Mouse (Mus musculus): Measurements from ENCODE around the gene Olfr102. TPM values are rescaled to one million over a fixed set of nuclear protein-coding genes. Genes with fewer than 3 reads are reported as not detected.

The Olfr102 gene
- not detected for polyA plus RNA-seq (2021)

GRCm38 (mm10) chr17:37316954-37317353 is at the start of gene Olfr102:
Gene Olfr102 (minus strand): TSS chr17:37317054.
- TF ChIP-seq CTCF (IDR thresholded peaks at IDR 0.05): no peak
- ATAC-seq (no peak), DNase-seq (ENCODE audit: low read depth, low spot score) (no peak)
- in situ Hi-C loops (cut with MboI; ENCODE audit: low pct_unique_long_range_greater_than_20kb): no loop called here
- no peaks in the 10 kb centered on the region for H3K27me3 ChIP-seq
- POLR2A ChIA-PET: no interaction called here
- CTCF ChIA-PET: no interaction called here

- in situ Hi-C loops (cut with MboI; ENCODE audit: low pct_unique_long_range_greater_than_20kb): no loop called here
- peaks cover 5% of the 10 kb centered on the region for H3K27me3 ChIP-seq
- TF ChIP-seq CTCF (IDR thresholded peaks at IDR 0.05): no peak
- ChIA-PET POLR2A (no interaction called here), CTCF (no interaction called here)
- ATAC-seq: no peak
- DNase-seq (ENCODE audit: low read depth, low spot score): no peak
Measured at GRCm38 (mm10) chr17:37359282-37359681, 42.4 kb upstream of the Olfr102 start, which contains the start of gene Olfr104-ps. Gene Olfr104-ps (plus strand): TSS chr17:37359582.

GRCm38 (mm10) chr17:37339598-37339997 is 22.7 kb upstream of the Olfr102 start, which contains the start of gene Olfr103:
Gene Olfr103 (minus strand): TSS chr17:37339698.
- no peaks in the 10 kb centered on the region for H3K27me3 ChIP-seq
- CTCF ChIA-PET: no interaction called here
- DNase-seq (ENCODE audit: low read depth, low spot score) (no peak), ATAC-seq (no peak)
- POLR2A ChIA-PET: no interaction called here
- TF ChIP-seq CTCF (IDR thresholded peaks at IDR 0.05): no peak
- in situ Hi-C loops (cut with MboI; ENCODE audit: low pct_unique_long_range_greater_than_20kb): no loop called here

GRCm38 (mm10) chr17:37310146-37310699 is 6.6 kb downstream of the Olfr102 start:
- ATAC-seq: no peak
- no peak for DNase-seq (ENCODE audit: low read depth, low spot score)
- no peak for TF ChIP-seq CTCF (IDR thresholded peaks at IDR 0.05)
- H3K27me3 ChIP-seq: no peaks in the 10 kb centered on the region
- CTCF ChIA-PET: no interaction called here
- in situ Hi-C loops (cut with MboI; ENCODE audit: low pct_unique_long_range_greater_than_20kb): no loop called here
- POLR2A ChIA-PET: no interaction called here

GRCm38 (mm10) chr17:37308483-37308882 is 8.4 kb downstream of the Olfr102 start:
- no peak for TF ChIP-seq CTCF (IDR thresholded peaks at IDR 0.05)
- DNase-seq (ENCODE audit: low read depth, low spot score): no peak
- ChIA-PET POLR2A (interaction anchor here (0.6 kb wide), 1 partner anchor 1067 kb away, joined by 3 read pairs; no protein-coding TSS in a partner anchor), CTCF (no interaction called here)
- H3K27me3 ChIP-seq: no peaks in the 10 kb centered on the region
- no peak for ATAC-seq
- in situ Hi-C loops (cut with MboI; ENCODE audit: low pct_unique_long_range_greater_than_20kb): no loop called here

- in situ Hi-C loops (cut with MboI; ENCODE audit: low pct_unique_long_range_greater_than_20kb): no loop called here
- DNase-seq (ENCODE audit: low read depth, low spot score): no peak
- ChIA-PET POLR2A (no interaction called here), CTCF (interaction anchor here (1.4 kb wide), 1 partner anchor 62 kb away, joined by 3 read pairs; no protein-coding TSS in a partner anchor)
- no peak for TF ChIP-seq CTCF (IDR thresholded peaks at IDR 0.05)
- no peaks in the 10 kb centered on the region for H3K27me3 ChIP-seq
- no peak for ATAC-seq
Measured at GRCm38 (mm10) chr17:37304213-37304612, 12.6 kb downstream of the Olfr102 start, which contains the start of gene Olfr101. Gene Olfr101 (minus strand): TSS chr17:37304313.

- POLR2A ChIA-PET: no interaction called here
- in situ Hi-C loops (cut with MboI; ENCODE audit: low pct_unique_long_range_greater_than_20kb): no loop called here
Measured at GRCm38 (mm10) chr17:37283360-37283759, 33.5 kb downstream of the Olfr102 start, which contains the start of gene Olfr99. Gene Olfr99 (minus strand): TSS chr17:37283460.

GRCm38 (mm10) chr17:37280331-37280730 is 36.5 kb downstream of the Olfr102 start:
- CTCF ChIA-PET: no interaction called here
- no peaks in the 10 kb centered on the region for H3K27me3 ChIP-seq
- DNase-seq (ENCODE audit: low read depth, low spot score): no peak
- ATAC-seq: no peak
- no peak for TF ChIP-seq CTCF (IDR thresholded peaks at IDR 0.05)
- in situ Hi-C loops (cut with MboI; ENCODE audit: low pct_unique_long_range_greater_than_20kb): no loop called here
- POLR2A ChIA-PET: no interaction called here

More at GRCm38 (mm10) chr17:37283360-37283759, 33.5 kb downstream of the Olfr102 start, which contains the start of gene Olfr99:
- ATAC-seq (no peak), DNase-seq (ENCODE audit: low read depth, low spot score) (no peak)
- TF ChIP-seq CTCF (IDR thresholded peaks at IDR 0.05): no peak
- CTCF ChIA-PET: no interaction called here
- H3K27me3 ChIP-seq: no peaks in the 10 kb centered on the region

GRCm38 (mm10) chr17:37276573-37276972 is 40.3 kb downstream of the Olfr102 start:
- TF ChIP-seq CTCF (IDR thresholded peaks at IDR 0.05): no peak
- DNase-seq (ENCODE audit: low read depth, low spot score) (no peak), ATAC-seq (peak; percentile 57)
- ChIA-PET POLR2A (no interaction called here), CTCF (no interaction called here)
- in situ Hi-C loops (cut with MboI; ENCODE audit: low pct_unique_long_range_greater_than_20kb): no loop called here
- no peaks in the 10 kb centered on the region for H3K27me3 ChIP-seq

- CTCF ChIA-PET: no interaction called here
- no peaks in the 10 kb centered on the region for H3K27me3 ChIP-seq
- POLR2A ChIA-PET: no interaction called here
- no peak for TF ChIP-seq CTCF (IDR thresholded peaks at IDR 0.05)
- ATAC-seq (no peak), DNase-seq (ENCODE audit: low read depth, low spot score) (no peak)
- in situ Hi-C loops (cut with MboI; ENCODE audit: low pct_unique_long_range_greater_than_20kb): no loop called here
Measured at GRCm38 (mm10) chr17:37275626-37276248, 41.1 kb downstream of the Olfr102 start.

GRCm38 (mm10) chr17:37270702-37271092 is 46.2 kb downstream of the Olfr102 start:
- CTCF ChIA-PET: no interaction called here
- no peaks in the 10 kb centered on the region for H3K27me3 ChIP-seq
- no peak for TF ChIP-seq CTCF (IDR thresholded peaks at IDR 0.05)
- DNase-seq (ENCODE audit: low read depth, low spot score) (no peak), ATAC-seq (peak; percentile 21)
- POLR2A ChIA-PET: no interaction called here
- in situ Hi-C loops (cut with MboI; ENCODE audit: low pct_unique_long_range_greater_than_20kb): no loop called here
